Mouse (Mus musculus) spleen, postnatal 36 days (tissue): ENCODE measurements around the gene Cfap97d1.
"Not testable (repeated sequence)": the region's sequence is repeated elsewhere in the genome, so short reads cannot be mapped to it uniquely, and the experiment has no call there.

Experiments used
- DNase-seq, 2 experiments: peaks; one replicate each; pipeline ENCODE4 v3.0.0; 2022; ENCODE audit warnings: low spot score in 2 of 2, mixed read lengths in 1 of 2

Cfap97d1 gene

DNA sequence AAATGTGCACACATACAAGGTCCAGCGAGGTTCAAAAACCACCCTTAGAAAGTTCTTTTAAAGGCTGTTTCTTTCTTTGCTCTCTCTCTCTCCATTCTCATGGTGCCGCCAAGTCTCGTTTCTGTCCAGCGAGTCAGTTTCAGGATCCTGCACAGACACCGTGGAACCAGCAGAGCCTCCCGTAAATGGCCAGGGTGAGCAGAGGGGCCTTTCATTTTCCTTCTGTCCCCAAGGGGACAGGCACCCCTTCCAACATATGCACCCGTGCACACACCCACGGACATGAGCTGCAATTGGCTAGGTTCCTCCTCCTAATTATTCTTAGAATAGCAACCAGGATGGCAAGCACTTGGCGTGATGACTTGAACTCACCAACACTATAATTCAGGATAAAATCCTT lies 10.6 kb upstream of the Cfap97d1 start:
- DNase-seq, result no peak

DNA sequence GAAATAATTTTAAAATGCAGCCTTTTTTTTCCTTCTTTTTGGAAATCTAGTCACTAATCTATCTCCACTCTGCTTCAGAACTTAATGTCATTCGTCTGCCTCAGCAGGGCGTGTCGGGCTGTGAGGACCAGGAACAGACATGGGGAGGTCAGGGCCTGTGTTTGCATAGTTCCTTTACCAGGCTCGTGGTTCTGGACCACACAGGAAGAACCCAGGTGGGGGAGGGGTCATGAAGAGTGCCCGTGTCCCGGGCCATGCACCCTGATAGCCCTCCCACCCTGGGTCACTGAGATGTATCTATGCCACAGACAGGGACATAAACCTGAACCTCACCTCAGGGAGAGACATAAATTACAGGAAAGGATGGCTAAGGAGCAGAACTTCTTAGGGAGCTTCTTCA lies 9.9 kb upstream of the Cfap97d1 start:
- no peak for DNase-seq

DNA sequence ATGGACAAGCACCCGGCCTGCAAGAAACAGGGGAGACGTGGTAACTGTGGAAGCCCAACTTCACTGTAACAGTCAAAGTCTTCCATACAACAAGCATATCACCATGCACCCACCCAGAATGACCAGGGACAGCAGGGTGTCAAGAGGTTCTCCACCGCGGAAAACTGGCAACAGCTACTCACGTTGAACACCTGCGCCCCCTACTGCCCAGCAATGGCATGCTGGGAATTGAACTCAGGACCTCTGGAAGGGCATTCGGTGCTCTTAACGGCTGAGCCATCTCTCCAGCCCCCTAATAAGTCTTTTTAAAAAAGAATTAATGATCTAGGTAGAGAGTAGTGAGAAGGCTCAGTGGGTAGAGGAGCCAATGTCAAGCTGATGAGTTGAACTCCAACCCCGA lies 9.2 kb upstream of the Cfap97d1 start:
- no peak for DNase-seq

- DNase-seq, result no peak
Measured at GRCm38 (mm10) chr11:101976949-101977348, 7.1 kb upstream of the Cfap97d1 start.

- no peak for DNase-seq
Measured at GRCm38 (mm10) chr11:101979140-101979539, 4.9 kb upstream of the Cfap97d1 start.

DNA sequence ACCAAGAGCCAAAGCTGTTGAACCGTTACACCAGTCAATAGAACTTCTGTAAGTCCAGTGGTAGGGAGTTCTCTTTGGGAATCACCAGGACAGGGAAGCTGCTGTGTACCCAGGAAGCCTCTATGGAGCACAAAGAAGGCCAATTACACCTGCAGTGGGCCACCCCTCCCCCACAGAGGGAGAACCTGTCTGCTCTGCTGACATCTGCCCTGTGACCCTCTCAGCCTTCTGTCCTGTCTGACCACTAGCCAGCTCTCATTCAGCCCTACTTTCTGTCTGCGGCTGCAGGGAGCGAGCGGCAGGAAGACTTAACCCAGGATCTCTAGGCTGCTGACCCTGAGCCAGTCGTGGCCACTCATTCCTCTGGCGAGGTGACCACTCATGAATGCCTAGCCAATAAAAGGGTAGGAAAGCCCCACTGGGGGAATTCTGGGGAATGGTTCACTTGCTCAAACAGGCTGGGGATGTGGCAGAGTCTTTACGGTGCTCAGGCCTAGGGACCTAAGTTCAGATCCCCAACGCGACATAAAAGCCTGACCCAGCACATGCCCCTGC lies 3.4 kb upstream of the Cfap97d1 start:
- DNase-seq, result no peak

DNA sequence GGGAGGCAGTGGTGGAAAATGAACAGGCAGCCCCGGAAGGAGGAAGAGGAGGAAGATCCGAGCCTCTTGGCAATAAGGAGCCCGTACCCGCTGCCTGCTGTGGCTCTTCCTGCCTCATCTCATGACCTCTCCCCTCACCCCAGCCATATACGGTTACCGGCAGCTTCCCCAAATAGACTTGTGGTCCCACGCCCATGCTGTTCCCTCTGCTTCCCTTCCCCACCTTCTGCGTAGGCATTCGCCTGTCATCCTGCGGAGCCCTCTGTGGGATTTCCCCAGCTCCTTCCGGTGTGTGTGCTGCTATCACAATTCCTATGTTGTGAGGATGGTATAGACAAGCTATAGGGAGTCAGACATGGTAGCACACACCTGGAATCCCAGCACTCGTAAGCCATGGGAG lies 2.2 kb upstream of the Cfap97d1 start:
- DNase-seq, result no peak

- no peak for DNase-seq
Measured at GRCm38 (mm10) chr11:101982981-101983411, 1.1 kb upstream of the Cfap97d1 start.

GRCm38 (mm10) chr11:101983431-101983921 lies 603 bp upstream of the Cfap97d1 start:
- DNase-seq, result no peak

- not testable (repeated sequence) for DNase-seq
Measured at GRCm38 (mm10) chr11:101985450-101985849, 1.4 kb downstream of the Cfap97d1 start.

DNA sequence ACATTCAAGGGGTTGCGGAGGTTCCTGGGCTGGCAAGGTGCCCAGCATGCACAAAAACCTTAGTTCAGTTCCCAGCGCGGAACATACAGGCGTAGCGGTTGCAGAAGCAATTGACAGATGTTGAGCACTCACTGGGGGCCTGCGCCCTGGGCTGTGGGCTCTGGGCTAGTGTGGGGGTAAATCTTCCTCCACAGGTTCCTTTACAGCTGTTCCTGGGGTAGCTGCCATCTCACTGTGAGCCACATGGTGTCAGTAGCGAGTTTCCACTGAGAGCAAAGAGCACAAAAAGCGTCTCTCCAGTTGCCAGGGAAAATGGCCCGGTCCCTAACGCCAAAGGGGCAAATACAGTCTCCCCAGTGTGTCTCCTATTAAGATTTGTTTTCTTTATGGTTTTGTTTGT lies 1.9 kb downstream of the Cfap97d1 start:
- peak; percentile 60 to 61 for DNase-seq

GRCm38 (mm10) chr11:101986913-101987312 lies 2.8 kb downstream of the Cfap97d1 start, which contains the start of gene Dusp3:
Gene Dusp3 (minus strand): TSS chr11:101987013.
- no peak for DNase-seq

- no peak for DNase-seq
Measured at GRCm38 (mm10) chr11:101990244-101990643, 6.2 kb downstream of the Cfap97d1 start.

- no peak for DNase-seq
Measured at GRCm38 (mm10) chr11:101991813-101992212, 7.7 kb downstream of the Cfap97d1 start.

DNA sequence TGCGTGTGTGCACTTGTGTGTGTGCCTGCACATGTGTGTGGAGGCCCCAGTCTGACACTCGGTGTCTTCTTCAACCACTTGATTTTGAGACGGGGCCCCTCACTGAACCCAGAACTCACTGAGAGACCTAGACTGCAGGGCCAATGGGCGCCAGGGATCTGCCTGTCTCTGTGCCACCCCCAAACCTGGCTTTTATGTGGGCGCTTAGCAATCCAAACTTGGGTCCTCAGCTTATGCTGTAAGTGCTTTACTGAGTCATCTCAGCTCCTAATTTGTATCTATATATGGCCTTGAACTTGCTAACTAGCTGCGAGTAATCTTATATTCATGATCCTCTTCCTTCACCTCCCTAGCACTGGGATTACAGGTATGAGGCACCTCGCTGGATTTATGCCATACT lies 8.3 kb downstream of the Cfap97d1 start:
- no peak for DNase-seq

DNA sequence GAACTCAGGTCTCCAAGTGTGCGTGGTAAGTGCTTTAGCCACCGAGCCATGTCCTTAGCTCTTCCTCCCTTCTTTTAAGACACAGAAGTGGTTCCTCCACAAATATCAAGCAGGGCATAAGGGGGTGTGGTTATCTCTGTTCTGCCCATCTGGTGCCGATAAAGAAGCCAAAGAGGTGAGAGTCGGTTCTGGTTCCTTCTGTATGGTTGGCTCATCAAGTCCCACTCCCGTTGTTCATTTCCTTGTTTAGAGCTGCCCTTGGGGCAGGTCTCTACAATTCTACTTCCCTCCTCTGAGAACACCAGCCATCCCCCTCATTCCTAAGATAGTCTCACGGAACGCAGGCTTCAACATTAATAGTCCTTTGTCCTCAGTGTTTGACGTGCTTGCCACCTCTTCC lies 10.0 kb downstream of the Cfap97d1 start:
- DNase-seq, result peak in 1 of 2 experiments; percentile 29

DNA sequence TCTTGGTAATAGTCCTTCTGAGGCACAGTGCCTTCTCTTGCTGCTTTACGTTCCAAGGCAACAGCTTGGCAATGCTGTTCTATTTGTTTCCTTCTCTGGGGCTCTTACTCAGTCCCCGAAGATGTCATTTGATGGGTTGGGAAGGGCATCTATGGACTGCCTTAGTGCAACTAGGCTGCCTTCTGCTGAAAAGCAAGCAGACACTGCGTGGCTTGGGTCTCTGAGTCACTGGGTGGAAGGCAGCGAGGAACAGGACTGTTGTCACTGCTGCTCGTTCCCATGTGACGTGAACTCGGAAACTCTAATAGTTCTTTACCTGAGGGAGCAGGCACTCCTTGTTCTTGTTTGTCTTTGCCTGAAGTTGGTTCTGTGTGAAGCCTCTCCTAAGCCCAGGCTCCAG lies 11.9 kb downstream of the Cfap97d1 start:
- DNase-seq, result no peak

DNA sequence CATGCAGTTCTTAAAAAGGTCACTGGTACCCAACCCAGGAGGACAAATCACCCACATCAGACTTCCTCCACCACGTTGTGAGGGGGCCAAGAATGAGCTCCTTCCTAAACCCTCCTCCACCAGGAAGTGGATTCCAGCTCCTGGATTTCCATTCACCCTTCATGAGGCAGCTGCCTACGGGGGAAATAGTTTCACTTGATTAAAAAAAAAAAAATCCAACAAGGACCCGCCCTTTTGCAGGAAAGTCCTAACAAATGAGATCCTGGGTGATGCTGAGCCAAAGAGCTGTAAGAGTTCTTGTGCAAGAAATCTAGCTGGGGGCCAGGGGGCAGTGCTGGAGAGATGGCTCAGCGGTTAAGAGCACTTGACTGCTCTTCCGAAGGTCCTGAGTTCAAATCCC lies 14.2 kb downstream of the Cfap97d1 start:
- DNase-seq, result no peak

DNA sequence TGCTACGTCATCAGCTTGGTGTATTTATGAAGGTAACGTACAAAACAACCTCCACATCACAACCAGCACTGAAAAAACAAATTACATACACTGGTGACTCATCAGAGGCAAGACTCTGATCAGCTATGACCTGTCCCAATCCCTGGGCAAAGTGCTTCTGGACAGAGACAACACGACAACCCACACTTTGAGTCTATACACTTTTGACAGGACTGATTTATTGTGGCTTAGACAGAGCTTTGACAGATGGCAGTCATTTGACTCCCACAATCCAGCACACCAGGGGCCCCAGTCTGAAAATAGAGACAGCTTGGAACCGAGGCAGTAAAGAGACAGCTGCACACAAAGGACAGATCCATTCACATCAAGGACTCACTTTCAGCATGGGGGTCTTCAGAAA lies 15.4 kb downstream of the Cfap97d1 start:
- DNase-seq, result no peak

DNA sequence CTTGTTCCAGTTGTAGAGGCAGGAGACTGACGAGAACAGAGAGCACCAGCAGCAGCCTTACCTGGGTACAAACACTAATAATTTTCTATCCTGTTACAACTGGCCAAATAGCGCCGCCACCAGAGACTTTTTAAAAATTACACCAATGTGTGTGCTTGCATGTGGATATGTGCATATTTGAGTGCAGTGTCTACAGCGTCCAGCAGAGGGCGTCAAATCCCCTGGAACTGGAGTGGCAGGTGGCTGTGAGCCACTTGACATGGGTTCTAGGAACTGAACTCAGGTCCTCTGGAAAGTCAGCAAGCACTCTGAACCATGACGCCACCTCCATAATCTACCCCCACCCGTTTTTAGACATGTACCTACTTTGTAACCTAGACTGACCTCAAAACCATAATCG lies 20.2 kb downstream of the Cfap97d1 start:
- DNase-seq, result no peak

GRCm38 (mm10) chr11:102006271-102006670 lies 22.2 kb downstream of the Cfap97d1 start:
- no peak for DNase-seq

GRCm38 (mm10) chr11:102006688-102007087 lies 22.6 kb downstream of the Cfap97d1 start:
- no peak for DNase-seq

DNA sequence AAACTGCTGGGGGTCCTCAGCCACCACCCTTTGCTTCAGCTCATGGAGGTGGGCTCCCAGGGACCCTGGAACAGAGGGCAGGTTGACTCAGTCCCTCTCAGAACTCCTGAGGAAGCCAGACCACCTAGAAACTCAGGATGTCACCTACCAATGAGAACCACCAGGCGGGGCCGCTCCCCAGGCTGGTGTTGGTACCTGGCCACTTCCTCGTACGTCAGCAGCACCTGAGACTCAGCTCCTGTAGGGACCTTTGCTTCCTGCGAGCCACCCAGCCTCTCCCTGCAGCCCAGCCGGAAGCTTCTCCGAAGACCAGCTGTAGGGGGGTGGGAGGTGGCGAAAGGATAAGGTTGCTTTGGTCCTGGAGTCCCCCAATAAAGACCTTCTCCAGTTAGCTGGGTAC lies 24.3 kb downstream of the Cfap97d1 start:
- no peak for DNase-seq
